Mouse (Mus musculus) heart, postnatal 14 days (tissue): ENCODE measurements around the gene Isg20. TPM values are rescaled to one million over a fixed set of nuclear protein-coding genes. Genes with fewer than 3 reads are reported as not detected.
A peak's percentile ranks its signal among the peaks of the same experiment; 100 is the strongest.

Experiments used
- DNase-seq, 2 experiments: peaks; one replicate each; pipeline ENCODE4 v3.0.0; 2021 to 2022
- intact Hi-C: fragments of 180-260 bp; cut with DNase I; formaldehyde crosslinking; loops from one replicate; pipeline ENCODE4 v1.15.1; 2025
- long read RNA-seq, 2 experiments: library from polyadenylated mRNA; stranded (forward); transcript quantifications; one replicate each; pipeline ENCODE4 v2.0.0; 2021
- total RNA-seq, 2 experiments: library from RNA; stranded (reverse); gene quantifications; 2 replicates each; pipeline ENCODE4 v1.2.3; 2021

Gene Isg20
- 10 to 100 TPM; 21.5 to 23.6 TPM for total RNA-seq
- long read RNA-seq, experiment 1, transcript Isg20-203 (3 exons, 845 nt): minor isoform, 6 of 14 reads
- long read RNA-seq, experiment 1, transcript Isg20-201 (4 exons, 1,083 nt): major isoform, 7 of 14 reads
- long read RNA-seq, experiment 1, partial matches to known transcripts: 0 of 14 reads
- long read RNA-seq, experiment 1, other reads (novel, unspliced or antisense): 1 of 14 reads
- long read RNA-seq, experiment 2, partial matches to known transcripts: 0 of 3 reads
- long read RNA-seq, experiment 2, other reads (novel, unspliced or antisense): 0 of 3 reads

GRCm38 (mm10) chr7:78912974-78913474, at the start of gene Isg20:
Isg20 (plus strand) TSS chr7:78913424.
- no peak for DNase-seq
- intact Hi-C loops: no loop called here

DNA sequence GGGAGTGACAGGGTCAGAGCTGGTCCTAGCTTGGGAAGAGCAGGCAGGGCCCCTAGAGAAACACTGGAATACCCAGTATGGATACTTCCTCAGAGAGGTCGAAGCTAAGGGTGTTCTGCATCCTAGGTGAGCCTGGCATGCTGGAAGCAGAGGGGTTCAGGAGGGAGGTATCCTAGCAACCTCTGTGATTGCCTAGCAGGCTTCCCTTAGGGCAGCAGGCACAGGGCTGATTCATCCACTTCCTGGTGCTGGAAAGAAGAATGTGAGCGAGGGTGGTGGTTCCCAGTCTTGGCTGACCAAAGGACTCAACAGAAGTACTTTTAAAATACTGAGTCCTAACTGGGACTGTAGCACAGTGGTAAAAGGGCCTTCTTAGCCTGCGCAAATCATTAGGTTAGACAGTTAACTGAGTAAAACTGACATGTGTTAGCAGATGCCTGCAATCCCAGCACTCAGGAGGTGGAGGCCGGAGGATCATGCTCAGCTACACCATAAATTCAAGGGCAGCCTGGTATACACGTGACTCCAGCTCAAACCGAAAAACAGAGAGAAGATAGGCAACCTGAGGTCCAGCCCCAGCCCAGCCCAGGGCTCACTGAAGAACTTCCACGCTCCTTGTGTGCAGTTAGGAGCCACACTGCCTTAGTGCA, 49.3 kb upstream of the Isg20 start:
- intact Hi-C loops: no loop called here

GRCm38 (mm10) chr7:78864446-78864802, 48.8 kb upstream of the Isg20 start:
- intact Hi-C loops: no loop called here
- DNase-seq: no peak

More for the DNA sequence above, 49.3 kb upstream of the Isg20 start:
- no peak for DNase-seq

GRCm38 (mm10) chr7:78865212-78865949, 47.8 kb upstream of the Isg20 start:
- intact Hi-C loops: no loop called here
- no peak for DNase-seq

DNA sequence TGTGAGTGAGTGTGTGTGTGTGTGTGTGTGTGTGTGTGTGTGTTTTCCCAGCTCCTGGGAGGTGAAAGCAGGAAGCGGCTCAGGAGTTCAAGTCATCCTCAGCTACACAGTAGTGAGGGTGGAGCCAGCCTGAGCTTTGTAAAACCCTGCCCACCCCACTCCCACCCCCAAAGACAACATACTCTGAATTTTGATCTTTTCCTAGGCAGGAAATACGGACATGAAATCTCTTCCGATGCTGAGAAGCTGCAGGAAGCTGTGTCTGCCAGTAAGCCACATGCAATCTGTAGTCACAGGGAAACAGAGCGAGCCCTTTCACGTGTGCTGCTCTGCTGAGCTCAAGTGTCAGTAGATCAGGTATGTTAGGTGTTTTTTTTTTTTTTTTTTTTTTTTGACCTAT, 44.5 kb upstream of the Isg20 start:
- no peak for DNase-seq
- intact Hi-C loops: no loop called here

- intact Hi-C loops: no loop called here
- DNase-seq: no peak
These were observed 40.9 kb upstream of the Isg20 start for GRCm38 (mm10) chr7:78872366-78872765.

GRCm38 (mm10) chr7:78872831-78873230, 40.4 kb upstream of the Isg20 start:
- no peak for DNase-seq
- intact Hi-C loops: no loop called here

- intact Hi-C loops: no loop called here
- DNase-seq: no peak
These were observed 31.4 kb upstream of the Isg20 start for GRCm38 (mm10) chr7:78881607-78882468.

DNA sequence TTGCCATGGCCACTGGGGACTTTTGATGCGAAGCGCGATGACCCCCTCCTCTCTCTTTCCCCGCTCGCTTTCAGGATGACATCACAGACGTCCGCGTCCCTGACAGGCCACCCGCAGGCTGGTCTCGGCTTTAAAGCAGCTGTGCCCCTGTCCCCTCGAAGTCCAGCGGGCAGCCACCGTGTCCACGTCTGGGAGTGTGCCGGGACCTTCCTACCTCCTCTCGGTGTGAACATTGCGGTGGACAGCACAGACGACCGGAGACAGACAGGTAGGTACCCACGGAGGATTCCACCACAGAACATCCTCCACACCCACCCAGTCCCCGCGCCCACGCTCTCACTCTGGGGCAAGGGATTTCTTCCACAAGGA, 30.8 kb upstream of the Isg20 start:
- intact Hi-C loops: no loop called here
- no peak for DNase-seq

DNA sequence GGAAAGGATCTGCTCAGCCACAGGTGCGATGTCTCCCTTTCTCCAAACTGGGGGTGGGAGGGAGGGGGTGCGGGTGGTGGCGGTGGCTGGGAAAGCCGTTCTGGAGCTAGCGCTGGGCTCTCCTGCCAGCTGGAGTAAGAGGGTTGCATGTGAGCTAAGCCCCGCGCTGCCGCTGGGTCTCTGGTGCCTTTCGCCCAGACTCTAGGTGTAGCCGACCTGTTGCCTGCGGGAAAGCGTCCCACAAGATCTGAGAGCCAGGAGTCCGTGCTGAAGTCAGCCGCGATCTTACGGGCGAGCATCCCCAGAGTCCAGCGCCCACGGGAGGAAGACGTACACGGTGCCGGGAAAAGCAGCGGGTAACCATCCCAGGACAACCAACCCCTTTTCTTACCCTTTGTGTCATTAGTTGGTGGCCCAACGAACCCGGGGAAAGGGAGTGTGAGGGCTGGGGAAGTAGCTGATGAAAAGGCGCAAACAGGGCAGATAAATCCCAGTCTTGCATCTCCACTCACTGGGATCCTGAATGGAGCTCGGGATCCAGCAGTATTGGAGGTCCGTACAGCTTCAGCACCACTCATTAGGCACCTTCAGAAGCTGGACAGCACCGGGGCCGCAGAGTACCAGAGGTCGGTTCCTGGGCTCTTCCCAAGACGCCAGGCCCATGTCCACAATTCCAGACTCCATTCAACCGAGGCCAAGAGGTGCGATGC, 30.1 kb upstream of the Isg20 start:
- intact Hi-C loops: no loop called here
- DNase-seq: no peak

DNA sequence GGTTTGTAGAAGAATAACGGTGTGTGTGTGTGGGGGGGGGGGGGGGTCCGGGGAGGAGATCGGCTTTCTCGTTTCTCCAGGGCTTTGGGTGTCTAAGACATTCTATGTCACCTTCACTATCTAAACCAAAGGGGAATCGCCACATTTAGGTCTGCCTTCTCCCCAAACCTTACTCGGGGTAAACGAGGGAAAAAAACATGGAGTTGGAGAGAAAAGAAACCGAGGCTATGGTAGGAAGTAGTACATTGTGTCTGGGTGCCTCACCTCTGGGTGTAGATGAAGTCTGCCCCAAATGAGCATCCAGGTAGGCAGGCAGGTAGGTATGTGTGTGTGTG, 29.5 kb upstream of the Isg20 start:
- no peak for DNase-seq
- intact Hi-C loops: no loop called here

- intact Hi-C loops: no loop called here
- DNase-seq: no peak
These were observed 29.1 kb upstream of the Isg20 start for GRCm38 (mm10) chr7:78884139-78884538.

GRCm38 (mm10) chr7:78885404-78885803, 27.8 kb upstream of the Isg20 start:
- intact Hi-C loops: no loop called here

DNA sequence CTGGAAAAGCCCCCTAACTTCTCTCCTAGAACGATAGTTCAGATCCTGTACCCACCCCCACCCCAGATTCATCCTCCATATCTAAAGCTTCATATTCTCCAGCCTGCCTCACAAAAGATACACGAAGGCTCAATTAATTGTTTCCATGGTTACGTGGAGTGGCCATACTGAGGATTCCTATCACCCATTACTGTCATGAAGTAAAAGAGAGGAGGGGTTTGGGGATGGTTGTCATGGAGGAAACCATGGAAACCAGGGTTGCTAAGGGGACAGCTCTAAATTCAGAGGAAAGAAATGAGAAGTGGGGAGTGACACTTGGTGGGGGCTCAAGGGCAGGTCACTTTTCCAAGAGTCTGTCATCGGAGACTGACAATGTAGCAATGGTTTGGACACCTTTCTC, 26.7 kb upstream of the Isg20 start:
- intact Hi-C loops: loop anchor here (2.0 kb wide), 1 partner anchor 40 kb away; the partner anchor contains the start of gene Det1

More at GRCm38 (mm10) chr7:78885404-78885803, 27.8 kb upstream of the Isg20 start:
- no peak for DNase-seq

GRCm38 (mm10) chr7:78887431-78887842, 25.8 kb upstream of the Isg20 start:
- DNase-seq: no peak
- intact Hi-C loops: loop anchor here (2.0 kb wide), 1 partner anchor 41 kb away; the partner anchor contains the start of gene Det1

More for the DNA sequence above, 26.7 kb upstream of the Isg20 start:
- no peak for DNase-seq

GRCm38 (mm10) chr7:78890641-78891040, 22.6 kb upstream of the Isg20 start:
- intact Hi-C loops: loop anchor here (1.0 kb wide), 1 partner anchor 99 kb away; no protein-coding TSS in a partner anchor
- DNase-seq: peak; percentile 83 to 92

DNA sequence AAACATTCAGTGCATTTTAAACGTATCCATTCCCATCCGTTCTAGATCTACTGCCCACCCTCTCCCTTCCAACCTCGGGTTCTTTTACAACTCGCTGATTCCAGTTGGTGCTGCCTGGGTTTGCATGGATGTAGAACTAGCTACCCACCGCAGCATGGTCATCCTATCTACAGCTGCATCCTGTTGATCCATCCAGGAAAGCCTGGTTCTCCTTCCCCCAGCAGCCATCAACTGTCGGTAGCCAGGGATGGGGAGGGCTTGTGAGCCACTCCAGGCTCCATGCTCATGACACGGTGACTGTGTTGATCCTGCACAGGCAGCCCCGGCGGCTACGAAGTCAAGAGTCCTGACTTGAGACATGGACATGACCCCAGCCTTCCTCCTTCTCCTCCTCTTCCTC, 19.3 kb upstream of the Isg20 start:
- intact Hi-C loops: no loop called here
- DNase-seq: no peak

- intact Hi-C loops: no loop called here
- no peak for DNase-seq
These were observed 18.1 kb upstream of the Isg20 start for GRCm38 (mm10) chr7:78895021-78895652.

- intact Hi-C loops: no loop called here
- peak; percentile 97 to 99 for DNase-seq
These were observed 17.4 kb upstream of the Isg20 start, which contains the start of gene Aen for GRCm38 (mm10) chr7:78895653-78896333. Aen (plus strand) TSS chr7:78895854.
